Mouse (Mus musculus) kidney, embryonic 16.5 days (tissue): Measurements from ENCODE around the gene Sufu. TPM values are rescaled to one million over a fixed set of nuclear protein-coding genes. Genes with fewer than 3 reads are reported as not detected.
A peak's percentile ranks its signal among the peaks of the same experiment; 100 is the strongest.

Experiments used
- ATAC-seq: fragments of 200-750 bp; cut with Nextera tagmentation; 2 replicates; pipeline ENCODE4 v1.8.0; 2017; ENCODE audit warnings: moderate TSS enrichment; ENCODE audit not compliant: low FRiP score, low TSS enrichment
- H3K27ac ChIP-seq: fragments of 300-500 bp; sonication (generic); 2 replicates; pipeline ENCODE4 v1.5.1; 2014; ENCODE audit warnings: low read length
- H3K27me3 ChIP-seq: fragments of 300-500 bp; sonication (generic); 2 replicates; pipeline ENCODE4 v1.6.1; 2014; ENCODE audit warnings: low read length, control low read depth, mixed read lengths; ENCODE audit not compliant: insufficient read depth
- H3K36me3 ChIP-seq: fragments of 300-500 bp; sonication (generic); 2 replicates; pipeline ENCODE4 v1.6.1; 2014; ENCODE audit warnings: low read length, control low read depth, mixed read lengths; ENCODE audit not compliant: insufficient read depth
- H3K4me1 ChIP-seq: fragments of 300-500 bp; sonication (generic); 2 replicates; pipeline ENCODE4 v1.6.1; 2014; ENCODE audit warnings: low read length, control low read depth, mixed read lengths; ENCODE audit not compliant: insufficient read depth
- H3K4me2 ChIP-seq: fragments of 300-500 bp; sonication (generic); replicated peaks from 2 replicates; pipeline ENCODE4 v1.6.1; 2014; ENCODE audit warnings: low read depth, low read length
- H3K4me3 ChIP-seq: fragments of 300-500 bp; sonication (generic); 2 replicates; pipeline ENCODE4 v1.5.1; 2014; ENCODE audit warnings: mild to moderate bottlenecking, low read length
- H3K9ac ChIP-seq: fragments of 300-500 bp; sonication (generic); replicated peaks from 2 replicates; pipeline ENCODE4 v1.6.1; 2014; ENCODE audit warnings: low read length
- H3K9me3 ChIP-seq: fragments of 300-500 bp; sonication (generic); 2 replicates; pipeline ENCODE4 v1.6.1; 2016; ENCODE audit warnings: low read length, control low read depth
- whole genome bisulfite sequencing: fragments of 180-500 bp; shearing (Covaris S2); extraction: QIAGEN DNeasy Blood & Tissue Kit; methylation state at CpG from one replicate; pipeline ENCODE4 v1.1.7; 2014; 5-methylcytosine and 5-hydroxymethylcytosine counted together
- polyA plus RNA-seq: library from polyadenylated mRNA; unstranded; fragments of >200 nt; fragmentation: Nextera tagmentation; extraction: Ambion mirVana; gene quantifications from 2 replicates; pipeline ENCODE4 v1.2.1, GENCODE M21; 2015

Gene Sufu
- polyA plus RNA-seq, 1 experiment from 2014 or later, result 50.7 TPM

DNA sequence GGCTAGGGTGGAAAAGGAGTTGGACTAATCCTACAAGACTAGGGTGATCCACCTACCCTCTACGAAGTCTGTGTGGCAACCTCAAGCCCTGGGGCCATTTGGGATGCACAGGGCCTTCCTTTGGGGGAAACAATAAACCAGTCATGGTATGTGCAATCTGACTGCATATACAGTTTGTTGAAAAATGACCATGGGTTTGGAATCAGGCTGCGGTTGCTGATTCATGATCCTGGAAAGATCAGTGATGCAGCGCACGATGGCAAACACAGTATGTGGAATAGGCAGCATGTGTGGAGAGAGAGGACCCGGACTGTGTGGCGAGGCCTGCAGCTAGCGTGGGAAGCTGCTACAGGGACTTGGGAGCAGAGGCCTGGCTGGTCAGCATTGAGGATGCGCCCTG is 58.9 kb downstream of the Sufu start:
- Histone ChIP-seq H3K4me3 (no peak overlapping the region), H3K4me1 (peaks cover 78% of the 10 kb centered on the region), H3K27me3 (no peaks in the 10 kb centered on the region), H3K36me3 (peaks cover 19% of the 10 kb centered on the region), H3K27ac (peak overlapping the region; percentile 97), H3K9ac (peak overlapping the region; percentile 57; the same call in 1 of the 2 replicates), H3K4me2 (no peak overlapping the region), H3K9me3 (no peaks in the 10 kb centered on the region)
- 76% methylated on average over 8 of the region's 8 CpGs for WGBS
- ATAC-seq, result no peak

DNA sequence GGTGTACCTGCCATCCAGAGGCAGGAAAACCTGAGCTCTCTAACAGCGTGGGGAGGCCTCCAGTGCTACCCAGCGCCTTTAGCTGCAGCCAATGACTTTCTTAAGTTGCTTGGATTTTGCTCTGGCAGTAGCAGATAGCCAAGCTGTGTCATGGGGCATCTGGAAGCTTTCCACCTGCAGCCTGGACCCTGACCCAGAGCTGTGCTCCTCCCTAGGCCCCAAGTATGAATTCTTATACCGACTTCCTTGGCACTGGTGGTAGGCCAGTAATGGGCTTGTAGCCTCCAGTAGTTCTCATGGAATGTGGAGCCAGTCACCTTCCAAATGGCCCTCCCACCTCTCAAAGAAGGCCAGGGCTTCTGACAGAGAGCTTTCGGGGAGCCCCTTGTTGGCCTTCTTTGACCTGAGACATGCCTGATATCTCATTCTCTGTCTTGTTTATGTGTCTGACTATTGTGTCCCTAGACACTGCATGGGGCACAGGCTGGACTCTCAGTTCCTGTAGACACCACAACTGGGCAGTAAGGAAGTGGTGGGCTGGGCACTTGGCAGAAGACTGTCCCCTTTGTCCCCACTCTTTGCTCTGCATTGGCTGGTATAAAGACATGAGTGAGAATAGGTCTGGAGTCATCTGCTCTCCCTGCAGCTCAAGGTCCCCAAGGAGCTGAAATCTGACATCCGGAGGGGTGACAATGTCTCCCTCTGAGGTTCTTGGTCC is 59.5 kb downstream of the Sufu start:
- peaks cover 24% of the 10 kb centered on the region for H3K36me3 ChIP-seq
- no peaks in the 10 kb centered on the region for H3K9me3 ChIP-seq
- no peak for ATAC-seq
- H3K4me2 ChIP-seq, result no peak overlapping the region
- peak overlapping the region; percentile 57; the same call in 1 of the 2 replicates for H3K9ac ChIP-seq
- WGBS, result 79% methylated on average over 5 of the region's 5 CpGs
- peak overlapping the region; percentile 97 for H3K27ac ChIP-seq
- no peak overlapping the region for H3K4me3 ChIP-seq
- no peaks in the 10 kb centered on the region for H3K27me3 ChIP-seq
- H3K4me1 ChIP-seq, result peaks cover 78% of the 10 kb centered on the region

DNA sequence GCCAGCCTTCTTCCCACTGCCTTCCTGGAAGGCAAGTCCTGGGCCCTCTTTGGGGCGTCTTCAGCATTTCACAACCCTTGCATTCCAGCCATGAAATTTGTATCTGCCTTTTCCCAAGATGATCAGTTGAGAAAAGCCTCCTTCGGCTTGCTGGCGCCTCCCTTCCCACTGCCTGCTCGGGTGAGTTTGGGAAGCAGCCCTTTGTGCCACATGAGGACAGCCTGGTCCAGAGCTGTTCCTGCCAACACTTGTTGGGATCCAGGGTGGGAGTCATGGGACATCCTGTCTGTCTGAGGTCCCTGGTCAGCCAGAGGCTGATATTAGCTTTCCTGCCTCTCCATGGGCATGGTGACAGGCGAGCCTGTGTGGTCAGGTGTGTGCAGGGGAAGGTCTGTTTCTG is 61.1 kb downstream of the Sufu start:
- Histone ChIP-seq H3K4me3 (no peak overlapping the region), H3K27ac (peak overlapping the region; percentile 81), H3K4me2 (no peak overlapping the region), H3K9me3 (no peaks in the 10 kb centered on the region), H3K4me1 (peaks cover 69% of the 10 kb centered on the region), H3K36me3 (peaks cover 29% of the 10 kb centered on the region), H3K27me3 (no peaks in the 10 kb centered on the region), H3K9ac (0 out of 2 replicates have a peak overlapping the region, but pooled peaks have one; percentile 19)
- ATAC-seq, result no peak
- WGBS, result 53% methylated on average over 5 of the region's 5 CpGs

DNA sequence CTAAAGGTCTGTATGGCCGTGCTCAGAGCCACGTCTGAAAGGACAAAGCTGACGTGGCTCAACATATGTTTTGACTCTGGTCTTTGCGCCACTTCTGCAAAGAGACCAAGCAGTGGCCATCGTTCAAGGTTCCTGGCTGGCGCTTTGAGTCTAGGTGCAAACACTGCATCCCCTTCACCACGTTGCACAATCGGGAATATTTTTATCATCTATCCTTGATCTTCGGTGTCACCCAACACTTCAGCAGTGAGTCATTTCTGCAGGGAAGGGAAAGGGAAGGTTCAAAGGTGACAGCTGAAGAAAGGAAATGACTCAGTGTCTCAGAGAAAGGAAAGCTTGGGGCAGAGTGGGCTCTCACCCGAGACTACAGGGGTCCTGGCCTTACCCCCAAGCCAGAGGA is 62.6 kb downstream of the Sufu start:
- no peaks in the 10 kb centered on the region for H3K27me3 ChIP-seq
- peaks cover 3% of the 10 kb centered on the region; the same call in 1 of the 2 replicates for H3K9me3 ChIP-seq
- H3K4me3 ChIP-seq, result no peak overlapping the region
- peak overlapping the region; percentile 81 for H3K27ac ChIP-seq
- 44% methylated on average over 10 of the region's 10 CpGs for WGBS
- peaks cover 54% of the 10 kb centered on the region for H3K4me1 ChIP-seq
- H3K36me3 ChIP-seq, result peaks cover 30% of the 10 kb centered on the region
- no peak for ATAC-seq
- H3K4me2 ChIP-seq, result no peak overlapping the region
- H3K9ac ChIP-seq, result peak overlapping the region; percentile 51

DNA sequence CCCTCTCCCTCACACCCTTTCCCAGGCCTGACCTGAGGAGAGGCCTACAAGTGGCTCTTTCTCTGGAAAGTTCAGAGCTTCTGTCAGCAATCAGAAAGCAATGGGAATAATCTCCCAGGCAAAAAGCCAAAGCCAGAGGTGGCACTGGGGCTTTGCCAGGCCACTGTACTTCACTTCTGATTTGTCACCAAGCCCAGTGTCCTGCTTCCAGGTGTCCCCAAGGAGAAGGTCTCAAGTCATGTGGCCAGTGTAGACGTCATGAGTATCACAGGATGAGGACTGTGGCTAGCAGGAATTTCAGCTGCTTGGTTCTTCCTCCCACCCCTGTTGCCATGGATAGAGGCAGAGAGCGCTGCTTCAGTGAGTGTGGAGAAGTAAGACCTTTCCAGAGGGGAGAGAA is 63.2 kb downstream of the Sufu start:
- Histone ChIP-seq H3K36me3 (peaks cover 30% of the 10 kb centered on the region), H3K4me3 (no peak overlapping the region), H3K4me2 (no peak overlapping the region), H3K9ac (no peak overlapping the region), H3K9me3 (peaks cover 3% of the 10 kb centered on the region; the same call in 1 of the 2 replicates), H3K27me3 (no peaks in the 10 kb centered on the region), H3K4me1 (peaks cover 48% of the 10 kb centered on the region), H3K27ac (peak overlapping the region; percentile 2; the same call in 1 of the 2 replicates)
- WGBS, result 64% methylated on average over 2 of the region's 2 CpGs
- no peak for ATAC-seq

DNA sequence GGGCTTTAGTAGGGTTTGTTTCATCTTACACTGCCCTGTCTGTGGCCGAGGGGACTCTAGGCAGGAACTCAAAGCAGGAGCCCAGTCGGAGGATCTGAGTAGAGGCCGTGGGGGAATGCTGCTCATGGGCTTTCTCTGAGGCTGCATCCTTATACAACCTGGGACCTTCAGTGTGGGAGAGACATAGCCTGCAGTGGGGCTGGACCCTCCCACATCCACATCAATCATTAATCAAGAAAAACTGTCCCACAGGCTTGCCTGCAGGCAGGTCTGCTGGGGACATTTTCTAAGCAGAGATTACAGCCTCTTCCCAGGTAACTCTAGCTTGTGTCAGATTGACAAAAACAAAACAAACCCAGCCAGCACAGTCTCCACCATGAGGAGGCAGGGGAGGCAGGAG is 65.9 kb downstream of the Sufu start:
- Histone ChIP-seq H3K4me2 (no peak overlapping the region), H3K4me1 (peaks cover 28% of the 10 kb centered on the region), H3K27me3 (no peaks in the 10 kb centered on the region), H3K9ac (no peak overlapping the region), H3K36me3 (peaks cover 24% of the 10 kb centered on the region), H3K27ac (peak overlapping the region; percentile 2; the same call in 1 of the 2 replicates), H3K9me3 (peaks cover 3% of the 10 kb centered on the region; the same call in 1 of the 2 replicates), H3K4me3 (no peak overlapping the region)
- peak; percentile 69 for ATAC-seq
- WGBS, result 39% methylated on average over 3 of the region's 3 CpGs

DNA sequence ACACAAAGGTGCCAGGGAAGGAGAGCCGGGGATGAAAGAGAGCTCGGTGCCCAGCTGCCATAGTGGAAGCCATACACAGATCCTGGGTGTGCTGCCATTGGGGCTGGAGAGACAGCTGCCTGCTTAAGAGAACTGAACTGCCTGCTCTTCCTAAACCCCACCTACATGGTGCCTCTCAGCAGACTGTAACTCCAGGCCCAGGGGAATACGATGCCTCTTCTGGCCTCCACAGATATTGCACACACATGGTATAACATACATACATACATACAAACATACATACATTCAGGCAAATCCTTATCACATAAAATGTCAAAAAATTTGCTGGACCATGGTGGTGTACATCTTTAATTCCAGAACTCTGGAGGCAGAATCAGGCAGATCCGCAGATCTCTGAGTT is 66.8 kb downstream of the Sufu start:
- H3K4me2 ChIP-seq, result no peak overlapping the region
- peaks cover 19% of the 10 kb centered on the region for H3K4me1 ChIP-seq
- WGBS, result 95% methylated on average over 4 of the region's 4 CpGs
- peaks cover 19% of the 10 kb centered on the region for H3K36me3 ChIP-seq
- peaks cover 3% of the 10 kb centered on the region; the same call in 1 of the 2 replicates for H3K9me3 ChIP-seq
- H3K4me3 ChIP-seq, result no peak overlapping the region
- no peak for ATAC-seq
- H3K27me3 ChIP-seq, result no peaks in the 10 kb centered on the region
- no peak overlapping the region for H3K9ac ChIP-seq
- H3K27ac ChIP-seq, result no peak overlapping the region

DNA sequence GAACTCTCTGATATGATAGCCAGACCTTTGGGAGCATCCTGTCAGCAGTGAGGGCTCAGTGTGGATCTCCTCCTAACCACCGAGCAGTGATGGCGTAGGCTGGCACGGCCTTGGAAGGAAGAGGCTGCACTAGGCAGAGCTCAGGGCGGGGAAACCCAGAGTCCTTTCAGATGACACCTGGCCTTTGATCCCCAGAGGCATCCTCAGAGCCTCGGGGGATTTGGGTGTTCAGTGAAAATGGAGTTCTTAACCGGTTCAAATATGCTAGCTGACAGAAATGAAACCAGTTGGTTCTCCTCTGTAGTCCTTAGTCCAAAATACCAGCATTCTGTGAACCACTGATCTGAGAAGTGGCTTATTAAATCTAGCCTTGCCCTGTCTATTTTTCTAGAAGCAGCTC is 69.5 kb downstream of the Sufu start:
- H3K36me3 ChIP-seq, result peaks cover 11% of the 10 kb centered on the region
- no peak for ATAC-seq
- no peak overlapping the region for H3K4me2 ChIP-seq
- H3K4me1 ChIP-seq, result peaks cover 22% of the 10 kb centered on the region
- no peak overlapping the region for H3K4me3 ChIP-seq
- no peak overlapping the region for H3K27ac ChIP-seq
- H3K9me3 ChIP-seq, result peaks cover 3% of the 10 kb centered on the region; the same call in 1 of the 2 replicates
- H3K27me3 ChIP-seq, result no peaks in the 10 kb centered on the region
- H3K9ac ChIP-seq, result no peak overlapping the region
- 76% methylated on average over 6 of the region's 6 CpGs for WGBS

DNA sequence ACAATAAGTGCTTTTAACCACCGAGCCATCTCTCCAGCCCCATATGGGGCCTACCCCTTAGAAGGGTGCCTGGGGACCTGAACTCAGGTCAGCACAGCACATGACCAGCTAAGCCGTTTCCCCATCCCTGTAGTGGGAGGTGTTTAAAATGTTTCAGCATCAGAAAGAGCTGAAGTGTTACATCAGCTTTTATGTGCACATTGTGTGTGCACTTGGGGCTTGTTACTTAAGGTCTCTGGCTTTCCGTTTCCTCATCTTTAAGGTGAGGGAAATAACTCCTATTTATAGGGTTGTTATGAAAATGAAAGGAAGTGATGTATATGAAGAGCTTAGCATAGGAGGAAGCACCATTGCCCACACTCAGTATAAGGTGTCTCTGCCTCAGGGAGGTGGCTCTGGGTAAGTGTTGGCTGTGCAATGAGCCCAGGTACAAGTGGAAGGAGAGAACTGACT is 70.4 kb downstream of the Sufu start:
- Histone ChIP-seq H3K4me3 (no peak overlapping the region), H3K9ac (no peak overlapping the region), H3K27me3 (no peaks in the 10 kb centered on the region), H3K4me2 (no peak overlapping the region), H3K4me1 (peaks cover 31% of the 10 kb centered on the region), H3K27ac (no peak overlapping the region), H3K9me3 (peaks cover 3% of the 10 kb centered on the region; the same call in 1 of the 2 replicates), H3K36me3 (peaks cover 6% of the 10 kb centered on the region)
- no peak for ATAC-seq
- WGBS, result 51% methylated on average over 3 of the region's 3 CpGs
